Mouse (Mus musculus) MEL-GATA-1-ER (cell line): ENCODE measurements at regions not wholly inside any gene's neighbourhood (a gene's known extent, or its start where the extent isn't known, plus 50 kb on each side); places are given as distances from the start of the nearest gene placed in this dataset.
A peak's percentile ranks its signal among the peaks of the same experiment; 100 is the strongest.
"Not testable (repeated sequence)": the region's sequence is repeated elsewhere in the genome, so short reads cannot be mapped to it uniquely, and the experiment has no call there.

Source experiments
- DNase-seq: peaks from one replicate; pipeline ENCODE4 v3.0.0-alpha.2; 2012; ENCODE audit warnings: low read depth; ENCODE audit errors: extremely low read depth

DNA sequence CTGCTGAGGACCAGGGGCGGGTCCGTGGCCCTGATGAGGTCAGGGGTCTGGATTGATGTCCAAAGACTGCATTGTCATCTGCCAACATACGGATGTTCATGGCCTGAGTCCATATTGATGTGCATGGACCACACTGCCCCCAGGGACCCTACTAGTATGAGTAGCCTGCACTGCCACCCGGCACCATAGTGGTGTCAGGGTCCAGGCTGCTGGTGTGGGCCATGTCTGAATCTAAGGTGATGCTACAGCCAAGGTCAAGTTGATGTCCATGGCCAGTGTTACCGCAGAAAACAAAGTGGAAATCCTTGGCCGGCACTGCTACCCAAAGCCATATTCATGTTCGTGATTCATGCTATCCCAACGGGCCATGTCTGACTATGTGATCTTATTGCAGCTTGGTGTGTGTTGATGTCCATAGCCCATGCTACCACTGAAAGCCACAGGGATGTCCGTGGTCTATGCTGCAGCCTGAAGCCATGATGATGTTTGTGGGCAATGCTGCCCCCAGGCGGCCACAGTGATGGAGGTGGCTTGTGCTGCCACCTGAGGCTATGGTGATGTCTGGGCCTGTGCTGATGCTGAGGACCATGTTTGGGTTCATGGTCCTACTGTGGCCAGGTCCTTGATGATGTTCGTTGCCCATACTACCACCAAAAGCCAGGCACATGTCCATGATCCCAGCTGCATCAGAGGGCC is 130.5 kb downstream of the Iqub start:
- DNase-seq, result no peak

- no peak for DNase-seq
These were observed 135.0 kb downstream of the Iqub start for GRCm38 (mm10) chr6:24379859-24380258.

GRCm38 (mm10) chr6:24376728-24377127 is 138.1 kb downstream of the Iqub start:
- no peak for DNase-seq

DNA sequence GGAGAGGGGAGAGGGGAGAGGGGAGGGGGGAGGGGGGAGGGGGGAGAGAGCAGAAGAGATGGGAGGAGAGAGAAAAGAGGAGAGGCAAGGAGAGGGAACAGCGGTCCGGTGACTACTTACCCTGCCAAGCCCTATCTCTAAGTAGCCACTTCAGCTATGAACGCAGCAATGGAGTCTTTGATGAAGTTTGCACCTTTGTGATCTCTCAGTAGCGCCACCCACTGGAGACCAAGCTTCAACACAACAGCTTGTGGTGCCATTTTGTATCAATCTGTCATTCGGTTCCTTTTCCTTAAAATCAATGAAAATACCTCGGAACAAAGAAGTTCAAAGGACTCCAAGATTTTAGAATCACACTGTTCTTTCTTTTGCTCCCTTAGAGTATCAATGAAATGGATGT is 141.7 kb downstream of the Iqub start:
- DNase-seq, result no peak

GRCm38 (mm10) chr6:24371680-24372079 is 143.2 kb downstream of the Iqub start:
- no peak for DNase-seq

DNA sequence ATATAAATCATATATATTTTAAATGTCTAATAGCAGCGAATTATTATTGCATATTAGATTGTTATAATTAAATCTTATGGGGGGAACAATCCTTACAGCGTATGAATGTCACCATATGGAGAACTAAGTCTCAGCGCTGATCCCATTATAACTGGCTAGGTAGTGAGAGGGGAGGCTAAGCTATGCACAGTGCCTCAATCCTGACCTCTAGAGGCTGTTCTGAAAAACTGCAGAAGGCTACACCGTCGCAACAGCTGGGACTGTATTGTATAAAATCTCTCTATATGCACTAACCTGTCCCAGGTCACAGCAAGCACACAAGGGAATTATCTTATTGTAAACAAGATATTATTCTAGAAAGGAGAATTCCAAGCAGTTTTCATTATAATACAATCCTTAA is 164.0 kb downstream of the Iqub start:
- peak; percentile 2 for DNase-seq

DNA sequence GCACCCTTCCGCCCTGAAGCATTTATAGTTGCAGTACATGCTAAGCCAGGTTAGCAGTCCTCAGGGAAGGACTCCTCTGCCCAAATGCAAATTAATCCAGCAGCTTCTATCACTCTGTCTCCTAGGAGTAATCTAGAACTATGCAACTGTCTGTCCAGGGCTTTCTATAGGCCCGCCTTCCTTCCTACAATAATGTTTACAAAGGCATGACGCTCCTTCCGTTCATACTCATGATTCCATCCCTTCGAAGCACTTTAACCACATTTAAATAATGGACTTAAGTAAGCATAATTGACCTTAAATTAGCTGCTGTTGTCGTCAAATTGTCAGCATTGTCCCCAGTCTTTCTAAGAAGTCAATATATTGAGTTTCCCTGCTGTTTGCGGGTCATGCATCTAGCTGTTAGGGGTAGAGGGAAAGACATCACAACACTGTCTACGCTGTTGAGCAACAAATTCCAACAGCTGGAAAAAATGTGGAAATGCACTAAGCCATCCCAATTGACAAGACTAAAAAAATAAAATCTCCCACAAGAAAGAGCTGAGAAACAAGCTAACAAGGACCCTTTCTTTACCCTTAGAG is 166.3 kb downstream of the Iqub start:
- DNase-seq, result no peak

DNA sequence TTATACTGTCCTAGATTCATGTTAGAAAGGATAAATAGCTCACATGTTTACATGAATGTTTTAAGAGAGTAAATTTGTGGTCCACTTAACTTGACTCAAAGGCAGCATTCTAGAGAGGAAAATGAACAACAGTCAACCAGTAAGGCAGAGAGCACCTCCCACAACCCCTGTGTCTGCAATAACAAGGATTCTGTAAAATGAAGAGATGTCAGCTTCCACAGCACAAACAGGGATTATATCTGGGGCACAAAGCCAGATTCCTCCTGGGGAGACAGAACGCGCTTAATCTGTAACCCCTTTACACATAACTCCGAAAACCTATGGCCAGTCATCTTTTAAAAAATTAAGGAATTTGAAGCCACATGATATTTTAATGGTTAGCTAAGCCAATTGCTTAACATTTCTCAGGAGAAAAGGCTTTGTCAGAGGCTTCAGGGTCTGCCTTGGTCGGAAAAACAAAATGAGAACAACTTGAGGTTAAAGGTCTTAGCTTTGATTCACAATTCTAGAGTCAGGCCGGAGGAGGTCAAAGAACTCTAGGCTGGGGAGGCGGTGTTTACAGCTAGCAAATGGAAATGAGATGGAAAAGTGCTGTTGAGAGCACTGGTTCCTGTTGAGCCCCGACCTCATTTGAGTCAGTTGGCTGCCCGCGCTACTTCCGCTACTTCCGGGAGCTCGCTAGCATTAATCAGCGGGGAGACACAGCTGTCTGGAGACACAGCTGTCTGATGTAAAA is 167.0 kb downstream of the Iqub start:
- DNase-seq, result no peak

DNA sequence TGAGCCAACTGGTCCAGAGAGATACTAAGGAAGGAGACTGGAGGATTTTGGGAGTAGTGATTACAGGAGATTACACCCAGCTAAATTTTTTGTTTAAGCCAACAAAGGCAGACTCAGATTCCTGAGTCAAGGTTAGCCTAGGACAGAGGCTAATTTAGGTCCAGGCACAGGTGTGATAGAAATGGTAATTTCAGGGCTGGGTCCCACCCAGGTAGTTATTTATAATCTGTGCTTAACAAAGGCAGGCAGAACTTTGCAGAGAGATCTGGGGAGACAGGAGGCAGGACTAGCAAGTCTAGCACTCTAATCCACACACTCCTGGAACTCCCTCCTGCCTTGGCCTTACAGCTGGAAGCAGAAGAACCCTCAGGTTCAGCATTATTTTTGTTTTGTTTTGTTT is 172.4 kb downstream of the Iqub start:
- DNase-seq, result no peak

GRCm38 (mm10) chr6:24342056-24342455 is 172.8 kb downstream of the Iqub start:
- DNase-seq, result no peak

- not testable (repeated sequence) for DNase-seq
These were observed 172.2 kb upstream of the Slc13a1 start for GRCm38 (mm10) chr6:24340107-24340506.

- no peak for DNase-seq
These were observed 157.3 kb upstream of the Slc13a1 start for GRCm38 (mm10) chr6:24325215-24325614.

- DNase-seq, result no peak
These were observed 156.8 kb upstream of the Slc13a1 start for GRCm38 (mm10) chr6:24324718-24325117.

DNA sequence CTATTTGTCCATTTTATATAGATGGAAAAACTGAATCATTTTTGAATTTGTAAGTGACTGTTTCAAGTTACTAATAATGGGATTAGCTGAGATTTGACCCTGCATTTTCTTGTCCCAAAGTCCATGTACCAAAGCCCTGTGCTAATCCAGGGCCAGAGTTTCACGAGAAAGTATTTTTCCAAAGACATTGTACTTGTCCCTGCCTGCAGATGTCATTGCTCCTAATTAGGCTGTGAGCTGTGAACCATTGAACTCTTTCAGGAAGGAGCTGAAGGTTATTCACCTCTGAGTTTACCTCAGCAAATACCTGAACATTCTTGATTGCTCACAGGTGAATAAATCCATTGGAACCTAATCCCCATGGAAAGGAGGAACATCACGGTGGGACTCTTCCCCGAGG is 154.5 kb upstream of the Slc13a1 start:
- no peak for DNase-seq

GRCm38 (mm10) chr6:24318862-24319261 is 151.0 kb upstream of the Slc13a1 start:
- DNase-seq, result no peak

DNA sequence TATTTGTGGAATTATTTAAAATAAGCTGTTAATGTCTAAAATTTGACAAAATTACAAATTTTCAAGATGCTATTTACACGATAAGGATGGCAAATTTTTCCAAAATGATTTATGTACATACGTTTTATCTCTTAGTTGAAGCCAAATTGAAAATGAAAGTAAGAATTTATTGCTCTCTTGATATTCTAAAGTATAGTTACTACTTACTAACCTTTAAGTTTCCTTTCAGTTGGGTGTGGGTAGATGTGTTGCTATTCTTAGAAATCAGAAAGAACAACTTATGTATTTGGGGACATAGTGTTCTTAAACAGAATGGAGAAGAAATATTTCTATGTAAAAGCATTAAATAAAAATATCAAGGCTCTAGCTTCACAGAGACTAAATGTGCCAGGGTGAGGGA is 142.8 kb upstream of the Slc13a1 start:
- no peak for DNase-seq

- DNase-seq, result no peak
These were observed 141.9 kb upstream of the Slc13a1 start for GRCm38 (mm10) chr6:24309810-24310209.

DNA sequence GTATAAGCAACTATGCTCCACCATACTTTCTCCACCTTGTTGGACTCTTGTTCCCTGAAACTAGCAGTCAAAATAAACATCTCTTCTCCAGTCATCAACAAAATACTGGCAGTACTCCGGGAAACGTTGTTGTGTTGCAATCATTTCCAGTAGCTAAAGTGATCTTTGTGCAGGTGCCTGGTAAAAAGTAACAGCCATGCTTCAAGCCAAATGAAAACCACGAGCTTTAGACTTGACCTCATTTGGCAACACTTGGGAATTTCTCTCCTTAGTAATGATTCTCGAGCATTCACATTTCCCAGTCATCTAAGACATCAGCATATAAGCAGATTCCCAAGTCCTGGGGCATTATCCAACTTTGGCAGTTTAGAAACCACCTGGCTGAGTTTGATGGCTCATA is 133.8 kb upstream of the Slc13a1 start:
- no peak for DNase-seq

- DNase-seq, result no peak
These were observed 133.3 kb upstream of the Slc13a1 start for GRCm38 (mm10) chr6:24301146-24301545.

- DNase-seq, result no peak
These were observed 130.8 kb upstream of the Slc13a1 start for GRCm38 (mm10) chr6:24298562-24299212.

- not testable (repeated sequence) for DNase-seq
These were observed 120.9 kb upstream of the Slc13a1 start for GRCm38 (mm10) chr6:24288757-24289156.

GRCm38 (mm10) chr6:24272821-24273220 is 104.9 kb upstream of the Slc13a1 start:
- DNase-seq, result no peak
